Mouse (Mus musculus): ENCODE measurements around the gene Cdh20. TPM values are rescaled to one million over a fixed set of nuclear protein-coding genes. Genes with fewer than 3 reads are reported as not detected.

Gene Cdh20
- polyA plus RNA-seq, 1 experiment from 2014 or later: 1.8 TPM

DNA sequence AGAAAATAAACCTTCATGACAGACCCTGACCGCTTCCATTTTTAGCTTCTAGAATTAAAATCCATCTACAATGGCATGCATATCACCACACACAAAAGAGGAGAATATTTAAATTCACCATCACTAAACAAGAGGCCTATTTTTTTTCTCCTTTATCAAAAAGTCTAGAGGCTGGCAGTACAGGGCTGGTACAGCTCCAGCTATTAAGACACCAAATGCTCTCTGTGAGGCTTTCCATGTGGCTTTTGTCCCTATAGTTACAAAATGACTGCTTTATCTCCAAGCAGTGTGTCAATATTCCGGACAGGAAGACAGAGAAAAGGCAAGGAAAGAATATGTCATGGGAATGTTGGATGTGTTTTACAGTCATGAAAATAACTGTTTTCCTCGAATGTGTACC lies 27.8 kb downstream of the Cdh20 start:
- Histone ChIP-seq H3K9me3 (ENCODE audit: control insufficient read depth, low read length) (no peaks in the 10 kb centered on the region), H3K4me1 (replicated peaks; ENCODE audit: control insufficient read depth, insufficient read depth, low read length) (0 out of 2 replicates have a peak, but pooled peaks cover 2% of the 10 kb centered on the region), H3K9ac (replicated peaks; ENCODE audit: low read depth, low read length) (no peak overlapping the region), H3K27ac (ENCODE audit: low read length) (no peak overlapping the region), H3K4me2 (ENCODE audit: low read length) (no peak overlapping the region), H3K27me3 (replicated peaks; ENCODE audit: control insufficient read depth, insufficient read depth, low read length) (no peaks in the 10 kb centered on the region), H3K4me3 (replicated peaks; ENCODE audit: low read length) (no peak overlapping the region), H3K36me3 (ENCODE audit: control insufficient read depth, insufficient read depth) (no peaks in the 10 kb centered on the region)
- WGBS: 46% methylated on average over 3 of the region's 3 CpGs
- ATAC-seq: peak; percentile 47; the same call in 1 of the 2 replicates

DNA sequence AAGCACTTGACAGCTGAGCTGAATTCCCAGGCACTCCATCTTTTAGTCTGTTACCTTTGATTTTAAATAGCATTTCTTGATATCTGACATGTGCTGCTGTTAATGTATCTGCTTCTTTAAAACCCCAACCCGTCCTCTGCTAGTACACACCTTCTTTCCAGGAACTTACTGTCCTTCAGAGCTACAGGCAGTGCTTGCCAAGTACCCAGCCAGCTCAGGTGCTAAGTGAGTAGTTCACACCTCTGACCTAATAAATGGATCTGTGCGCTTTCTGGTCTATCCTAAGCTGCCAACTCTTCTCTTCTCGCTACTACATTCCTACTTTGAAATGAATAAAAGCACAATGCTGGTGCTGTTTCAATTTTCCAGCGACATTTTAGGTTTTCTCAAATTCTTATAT lies 28.8 kb downstream of the Cdh20 start:
- no peak overlapping the region for H3K9ac ChIP-seq (replicated peaks; ENCODE audit: low read depth, low read length)
- no peak overlapping the region for H3K4me2 ChIP-seq (ENCODE audit: low read length)
- no peaks in the 10 kb centered on the region for H3K36me3 ChIP-seq (ENCODE audit: control insufficient read depth, insufficient read depth)
- 0 out of 2 replicates have a peak, but pooled peaks cover 2% of the 10 kb centered on the region for H3K4me1 ChIP-seq (replicated peaks; ENCODE audit: control insufficient read depth, insufficient read depth, low read length)
- no peaks in the 10 kb centered on the region for H3K27me3 ChIP-seq (replicated peaks; ENCODE audit: control insufficient read depth, insufficient read depth, low read length)
- H3K27ac ChIP-seq (ENCODE audit: low read length): no peak overlapping the region
- WGBS: 73% methylated on average over 4 of the region's 4 CpGs
- H3K9me3 ChIP-seq (ENCODE audit: control insufficient read depth, low read length): no peaks in the 10 kb centered on the region
- ATAC-seq: no peak
- H3K4me3 ChIP-seq (replicated peaks; ENCODE audit: low read length): no peak overlapping the region

DNA sequence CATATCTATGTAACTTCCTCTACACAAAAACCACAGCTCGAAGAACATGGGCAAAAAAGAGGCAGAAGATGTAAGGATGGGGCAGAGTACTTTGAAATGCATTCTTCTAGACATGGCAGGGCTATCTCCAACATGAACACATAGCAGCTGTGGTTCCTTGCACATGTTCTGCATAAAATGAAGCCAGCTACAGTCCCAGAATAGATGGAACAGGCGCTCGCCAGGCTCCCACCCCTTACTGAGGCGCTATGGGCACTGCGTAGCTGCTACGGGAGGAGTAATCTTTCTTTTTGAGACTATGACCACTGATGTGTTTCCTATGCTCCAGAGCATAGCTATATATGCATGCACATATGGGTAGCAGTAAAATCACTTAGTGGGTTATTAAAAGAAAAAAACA lies 36.4 kb downstream of the Cdh20 start:
- no peak overlapping the region for H3K4me2 ChIP-seq (ENCODE audit: low read length)
- no peaks in the 10 kb centered on the region for H3K4me1 ChIP-seq (replicated peaks; ENCODE audit: control insufficient read depth, insufficient read depth, low read length)
- ATAC-seq: no peak
- no peaks in the 10 kb centered on the region for H3K9me3 ChIP-seq (ENCODE audit: control insufficient read depth, low read length)
- no peak overlapping the region for H3K4me3 ChIP-seq (replicated peaks; ENCODE audit: low read length)
- WGBS: 96% methylated on average over 6 of the region's 6 CpGs
- no peaks in the 10 kb centered on the region for H3K27me3 ChIP-seq (replicated peaks; ENCODE audit: control insufficient read depth, insufficient read depth, low read length)
- H3K36me3 ChIP-seq (ENCODE audit: control insufficient read depth, insufficient read depth): no peaks in the 10 kb centered on the region
- no peak overlapping the region for H3K9ac ChIP-seq (replicated peaks; ENCODE audit: low read depth, low read length)
- H3K27ac ChIP-seq (ENCODE audit: low read length): no peak overlapping the region

DNA sequence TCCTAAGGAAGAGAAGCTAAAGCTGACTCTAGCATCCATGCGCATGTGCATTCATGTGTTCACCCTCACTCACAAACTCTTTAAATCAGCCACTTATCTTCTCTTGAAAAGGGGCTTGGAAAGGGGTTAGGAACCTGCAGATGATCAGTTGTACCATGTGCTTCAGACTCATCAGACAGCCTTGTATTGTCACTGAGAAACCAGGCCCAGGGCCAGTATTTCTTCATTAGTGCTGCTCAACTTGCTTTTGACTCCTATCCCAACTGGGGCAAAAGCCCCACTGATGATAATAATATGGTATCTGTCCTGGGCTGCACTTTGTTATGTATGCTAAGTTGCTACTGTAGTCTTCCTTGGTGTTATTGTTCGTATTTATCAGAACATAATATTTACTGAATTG lies 38.9 kb downstream of the Cdh20 start:
- WGBS: 91% methylated on average over 2 of the region's 2 CpGs
- no peak overlapping the region for H3K9ac ChIP-seq (replicated peaks; ENCODE audit: low read depth, low read length)
- H3K4me2 ChIP-seq (ENCODE audit: low read length): no peak overlapping the region
- H3K9me3 ChIP-seq (ENCODE audit: control insufficient read depth, low read length): no peaks in the 10 kb centered on the region
- no peaks in the 10 kb centered on the region for H3K36me3 ChIP-seq (ENCODE audit: control insufficient read depth, insufficient read depth)
- no peak overlapping the region for H3K4me3 ChIP-seq (replicated peaks; ENCODE audit: low read length)
- no peak for ATAC-seq
- no peaks in the 10 kb centered on the region for H3K27me3 ChIP-seq (replicated peaks; ENCODE audit: control insufficient read depth, insufficient read depth, low read length)
- no peak overlapping the region for H3K27ac ChIP-seq (ENCODE audit: low read length)
- H3K4me1 ChIP-seq (replicated peaks; ENCODE audit: control insufficient read depth, insufficient read depth, low read length): no peaks in the 10 kb centered on the region

DNA sequence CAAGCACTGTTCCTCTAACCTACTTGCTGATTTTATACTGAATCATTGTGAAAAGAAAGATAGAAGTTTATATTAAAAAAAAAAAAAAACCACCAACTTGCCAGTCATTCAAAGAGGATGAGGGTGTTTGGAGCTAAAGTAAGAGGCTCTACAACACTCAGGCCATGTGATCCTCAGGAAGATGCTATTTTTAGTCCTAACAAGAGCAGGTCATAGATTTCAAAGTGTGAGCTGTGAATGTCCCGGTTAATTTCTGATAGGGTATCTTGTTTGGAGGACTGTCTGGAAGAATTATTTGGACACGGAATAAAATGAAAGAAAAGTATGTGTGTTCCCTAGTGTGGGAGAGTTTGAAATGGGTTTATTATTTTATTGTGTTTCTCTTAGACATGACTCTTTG lies 49.2 kb downstream of the Cdh20 start:
- no peaks in the 10 kb centered on the region for H3K27me3 ChIP-seq (replicated peaks; ENCODE audit: control insufficient read depth, insufficient read depth, low read length)
- no peak overlapping the region for H3K4me3 ChIP-seq (replicated peaks; ENCODE audit: low read length)
- H3K9ac ChIP-seq (replicated peaks; ENCODE audit: low read depth, low read length): no peak overlapping the region
- no peak overlapping the region for H3K27ac ChIP-seq (ENCODE audit: low read length)
- H3K36me3 ChIP-seq (ENCODE audit: control insufficient read depth, insufficient read depth): no peaks in the 10 kb centered on the region
- no peak for ATAC-seq
- no peaks in the 10 kb centered on the region for H3K9me3 ChIP-seq (ENCODE audit: control insufficient read depth, low read length)
- H3K4me2 ChIP-seq (ENCODE audit: low read length): no peak overlapping the region
- 84% methylated on average over 2 of the region's 2 CpGs for WGBS
- no peaks in the 10 kb centered on the region for H3K4me1 ChIP-seq (replicated peaks; ENCODE audit: control insufficient read depth, insufficient read depth, low read length)

DNA sequence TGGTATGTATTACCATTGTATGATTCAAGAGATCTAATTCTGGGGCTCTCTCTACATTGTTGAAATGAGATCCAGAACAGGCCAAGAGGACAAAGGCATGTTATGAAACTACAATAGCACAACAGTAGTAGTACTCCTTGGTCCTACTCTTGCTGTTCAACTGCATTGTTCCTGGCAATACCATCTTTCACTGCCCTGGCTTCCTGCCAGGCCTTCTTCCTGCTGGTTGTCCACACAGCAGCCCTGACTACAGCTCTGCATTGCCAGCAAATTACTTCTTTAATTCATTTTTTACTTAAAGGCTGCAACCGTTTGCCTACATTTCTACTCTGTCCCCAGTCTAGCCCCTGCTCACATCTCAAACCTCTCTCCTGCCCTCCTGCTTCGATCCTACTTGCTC lies 59.8 kb downstream of the Cdh20 start:
- Histone ChIP-seq H3K36me3 (ENCODE audit: control insufficient read depth, insufficient read depth) (no peaks in the 10 kb centered on the region), H3K4me2 (ENCODE audit: low read length) (no peak overlapping the region), H3K27ac (ENCODE audit: low read length) (no peak overlapping the region), H3K9me3 (ENCODE audit: control insufficient read depth, low read length) (no peaks in the 10 kb centered on the region), H3K4me1 (replicated peaks; ENCODE audit: control insufficient read depth, insufficient read depth, low read length) (peaks cover 2% of the 10 kb centered on the region), H3K4me3 (replicated peaks; ENCODE audit: low read length) (no peak overlapping the region), H3K27me3 (replicated peaks; ENCODE audit: control insufficient read depth, insufficient read depth, low read length) (no peaks in the 10 kb centered on the region), H3K9ac (replicated peaks; ENCODE audit: low read depth, low read length) (no peak overlapping the region)
- 71% methylated on average over 2 of the region's 2 CpGs for WGBS
- ATAC-seq: no peak

DNA sequence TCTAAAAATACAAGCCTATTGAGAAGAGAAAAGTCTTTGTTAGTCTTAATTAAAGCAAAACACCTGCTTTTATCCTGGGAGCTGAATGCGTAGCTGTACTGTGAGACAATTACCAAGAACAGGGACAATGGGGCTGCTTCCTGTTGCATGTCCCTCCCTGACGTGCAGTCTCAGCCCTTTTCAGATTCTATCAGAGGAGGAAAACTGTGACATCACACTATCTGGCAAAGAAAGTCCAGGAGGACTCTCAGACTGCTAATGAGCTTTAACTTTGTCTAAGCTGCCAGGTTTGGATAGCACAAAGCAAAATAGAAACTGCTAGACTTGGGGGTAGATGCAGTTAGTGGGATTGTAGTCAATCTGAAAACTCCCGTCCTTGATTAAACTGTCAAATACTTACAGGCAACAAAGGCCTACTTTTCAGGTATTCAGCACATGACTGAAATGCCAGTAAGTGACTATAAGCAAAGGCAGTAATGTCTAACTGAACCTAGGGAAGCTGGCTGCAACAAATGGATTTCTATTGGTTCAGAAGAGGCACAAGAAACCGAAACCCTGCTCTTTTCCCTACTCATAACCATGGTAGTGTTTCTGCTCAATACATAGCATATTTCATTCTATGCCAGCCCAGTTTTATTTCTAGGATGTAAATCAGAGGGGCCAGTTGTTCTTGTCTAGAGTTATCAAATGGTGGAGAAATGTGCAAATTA lies 70.0 kb downstream of the Cdh20 start:
- no peaks in the 10 kb centered on the region for H3K27me3 ChIP-seq (replicated peaks; ENCODE audit: control insufficient read depth, insufficient read depth, low read length)
- no peak overlapping the region for H3K9ac ChIP-seq (replicated peaks; ENCODE audit: low read depth, low read length)
- H3K27ac ChIP-seq (ENCODE audit: low read length): no peak overlapping the region
- H3K9me3 ChIP-seq (ENCODE audit: control insufficient read depth, low read length): no peaks in the 10 kb centered on the region
- H3K4me1 ChIP-seq (replicated peaks; ENCODE audit: control insufficient read depth, insufficient read depth, low read length): peaks cover 3% of the 10 kb centered on the region
- 10% methylated on average over 4 of the region's 4 CpGs for WGBS
- 0 out of 2 replicates have a peak overlapping the region, but pooled peaks have one; percentile 3 for H3K4me2 ChIP-seq (ENCODE audit: low read length)
- peak; percentile 81 for ATAC-seq
- H3K4me3 ChIP-seq (replicated peaks; ENCODE audit: low read length): no peak overlapping the region
- H3K36me3 ChIP-seq (ENCODE audit: control insufficient read depth, insufficient read depth): no peaks in the 10 kb centered on the region

DNA sequence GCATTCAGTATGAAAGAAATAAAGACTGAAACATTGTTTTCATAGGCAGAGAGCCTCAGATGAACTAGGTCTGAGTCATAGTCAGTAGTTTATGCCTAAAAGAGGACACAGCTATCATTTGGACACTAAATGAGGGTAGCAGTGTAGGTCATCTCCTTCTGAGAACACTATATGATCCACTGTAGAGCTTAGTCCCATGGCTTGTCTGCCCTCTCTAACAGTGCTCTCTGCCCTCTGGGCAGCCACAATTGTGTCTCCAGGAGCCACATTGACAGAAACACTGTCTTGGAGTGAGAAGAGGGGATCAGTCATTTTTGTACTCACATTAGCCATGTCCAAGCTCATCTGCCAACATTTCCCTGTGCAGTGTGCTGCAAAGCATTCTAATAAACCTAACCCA lies 70.7 kb downstream of the Cdh20 start:
- Histone ChIP-seq H3K4me2 (ENCODE audit: low read length) (no peak overlapping the region), H3K4me1 (replicated peaks; ENCODE audit: control insufficient read depth, insufficient read depth, low read length) (peaks cover 3% of the 10 kb centered on the region), H3K27me3 (replicated peaks; ENCODE audit: control insufficient read depth, insufficient read depth, low read length) (no peaks in the 10 kb centered on the region), H3K9ac (replicated peaks; ENCODE audit: low read depth, low read length) (no peak overlapping the region), H3K36me3 (ENCODE audit: control insufficient read depth, insufficient read depth) (no peaks in the 10 kb centered on the region), H3K4me3 (replicated peaks; ENCODE audit: low read length) (no peak overlapping the region), H3K9me3 (ENCODE audit: control insufficient read depth, low read length) (no peaks in the 10 kb centered on the region), H3K27ac (ENCODE audit: low read length) (no peak overlapping the region)
- no peak for ATAC-seq

DNA sequence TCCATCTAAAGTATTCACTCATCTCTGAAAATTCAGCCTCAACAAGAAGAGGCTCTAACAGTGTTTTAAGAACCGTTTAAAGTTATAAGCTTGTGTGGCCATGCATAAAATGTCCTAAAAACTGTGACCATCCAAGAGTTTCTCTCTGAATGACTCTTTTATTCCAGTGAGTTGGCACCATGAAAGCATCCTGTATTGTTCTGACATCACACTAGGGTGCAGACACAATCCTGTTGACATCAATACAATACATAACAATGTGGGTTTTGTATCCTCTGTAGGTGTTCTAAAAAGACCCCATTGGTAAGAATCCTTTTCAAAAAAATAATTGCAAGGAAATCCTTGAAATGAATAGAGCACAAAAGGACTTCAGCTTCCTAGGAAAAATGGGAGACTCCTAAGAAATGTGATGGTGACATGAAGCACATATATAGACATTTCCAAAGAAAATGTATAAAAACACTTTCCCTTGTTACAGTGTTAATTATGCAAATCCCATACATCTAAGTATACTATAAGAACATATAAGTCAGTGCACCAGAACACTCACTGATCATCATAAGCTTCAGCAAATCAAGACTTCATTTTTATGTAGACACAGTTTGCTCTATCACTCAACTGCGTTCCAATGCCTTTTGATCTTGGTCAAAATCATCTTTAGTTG lies 80.1 kb downstream of the Cdh20 start:
- Histone ChIP-seq H3K4me1 (replicated peaks; ENCODE audit: control insufficient read depth, insufficient read depth, low read length) (no peaks in the 10 kb centered on the region; the same call in 1 of the 2 replicates), H3K27ac (ENCODE audit: low read length) (no peak overlapping the region), H3K36me3 (ENCODE audit: control insufficient read depth, insufficient read depth) (no peaks in the 10 kb centered on the region), H3K4me3 (replicated peaks; ENCODE audit: low read length) (no peak overlapping the region), H3K9me3 (ENCODE audit: control insufficient read depth, low read length) (no peaks in the 10 kb centered on the region), H3K4me2 (ENCODE audit: low read length) (no peak overlapping the region), H3K9ac (replicated peaks; ENCODE audit: low read depth, low read length) (no peak overlapping the region), H3K27me3 (replicated peaks; ENCODE audit: control insufficient read depth, insufficient read depth, low read length) (no peaks in the 10 kb centered on the region)
- ATAC-seq: no peak
- 13% methylated on average over 2 of the region's 2 CpGs for WGBS
